Mouse (Mus musculus) neural tube, embryonic 10.5 days (tissue): ENCODE measurements around the gene Gzmd.
A peak's percentile ranks its signal among the peaks of the same experiment; 100 is the strongest.
"Not testable (repeated sequence)": the region's sequence is repeated elsewhere in the genome, so short reads cannot be mapped to it uniquely, and the experiment has no call there.

Experiments used
- DNase-seq: peaks from one replicate; pipeline ENCODE4 v3.0.0-alpha.2; 2017; ENCODE audit warnings: low spot score; ENCODE audit errors: extremely low spot score

Gene Gzmd

DNA sequence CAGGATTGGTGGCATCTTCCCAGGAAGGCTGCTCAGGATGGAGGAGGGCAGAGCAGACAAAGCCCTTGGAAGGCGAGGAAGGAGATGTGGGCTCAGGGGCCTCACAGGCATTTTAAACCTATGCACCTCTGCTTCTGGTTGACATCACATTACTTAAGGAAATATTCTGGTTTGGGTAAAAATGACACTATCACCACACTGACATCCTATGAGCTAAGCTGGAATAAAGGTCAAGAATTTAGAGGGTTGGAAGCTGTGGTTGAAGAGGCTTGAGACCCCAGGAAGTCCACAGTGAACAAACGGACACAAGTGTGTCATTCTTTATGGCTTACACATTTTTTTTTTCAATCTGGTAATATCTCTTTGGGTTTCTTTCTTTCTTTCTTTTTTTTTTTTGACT lies at the start of gene Gzmd:
Gene Gzmd (minus strand): TSS at position 101 of the 400 bp plus-strand sequence.
- not testable (repeated sequence) for DNase-seq

- DNase-seq: peak; percentile 48
Observed at GRCm38 (mm10) chr14:56177651-56178050, 45.2 kb upstream of the Gzmd start.

DNA sequence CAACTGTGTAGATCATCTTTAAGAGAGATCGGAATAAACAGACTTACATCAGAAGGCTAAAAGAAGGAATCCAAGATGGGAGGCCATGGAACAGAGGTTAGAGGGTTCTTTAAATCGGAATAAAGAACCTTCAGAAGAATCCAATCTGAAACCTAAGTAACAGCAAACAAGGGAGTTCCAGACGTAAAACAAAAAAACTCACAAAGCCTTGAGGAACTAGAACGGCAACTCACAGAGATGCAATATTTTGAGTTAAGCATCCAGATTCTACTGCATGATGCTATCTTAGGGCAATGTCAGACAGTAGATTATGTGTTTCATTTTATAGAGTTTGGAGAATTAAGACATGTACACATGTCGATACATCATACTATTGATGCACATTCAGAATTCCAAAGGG lies 42.1 kb upstream of the Gzmd start, which contains the start of gene Gzmn:
Gene Gzmn (minus strand): TSS at position 101 of the 400 bp plus-strand sequence.
- no peak for DNase-seq

DNA sequence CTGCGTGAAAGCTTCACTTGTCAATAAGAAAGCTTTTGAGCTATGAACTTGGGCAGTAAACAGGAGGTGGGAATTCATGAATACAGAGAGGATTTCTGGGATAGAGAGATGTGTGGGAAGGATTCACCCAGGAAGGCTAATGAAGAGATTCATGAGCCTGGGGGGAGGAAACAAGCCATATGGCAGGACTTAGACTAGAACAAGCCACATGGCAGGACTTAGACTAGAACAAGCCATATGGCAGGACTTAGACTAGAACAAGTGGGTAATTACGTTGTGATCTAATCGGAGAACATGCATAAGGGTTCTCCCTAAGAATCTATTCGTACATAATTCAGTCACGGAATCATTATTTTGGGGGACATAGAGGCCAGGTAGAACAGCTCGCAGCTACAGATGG lies 41.0 kb upstream of the Gzmd start:
- no peak for DNase-seq

- DNase-seq: no peak
Observed at GRCm38 (mm10) chr14:56172744-56173143, 40.3 kb upstream of the Gzmd start.

GRCm38 (mm10) chr14:56168009-56168408 lies 35.6 kb upstream of the Gzmd start:
- DNase-seq: no peak

GRCm38 (mm10) chr14:56162109-56162508 lies 29.7 kb upstream of the Gzmd start:
- DNase-seq: no peak

DNA sequence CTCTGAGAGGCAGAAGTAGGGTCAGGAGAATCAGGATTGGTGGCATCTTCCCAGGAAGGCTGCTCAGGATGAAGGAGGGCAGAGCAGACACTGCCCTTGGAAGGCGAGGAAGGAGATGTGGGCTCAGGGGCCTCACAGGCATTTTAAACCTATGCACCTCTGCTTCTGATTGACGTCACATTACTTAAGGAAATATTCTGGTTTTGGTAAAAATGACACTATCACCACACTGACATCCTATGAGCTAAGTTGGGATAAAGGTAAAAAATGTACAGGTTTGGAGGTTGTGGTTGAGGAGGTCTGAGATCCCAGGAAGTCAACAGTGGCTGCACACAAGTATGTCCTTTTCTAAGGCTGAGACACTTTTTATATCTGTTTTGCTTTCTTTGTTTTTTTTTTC lies 27.1 kb upstream of the Gzmd start, which contains the start of gene Gzmg:
Gene Gzmg (minus strand): TSS at position 101 of the 400 bp plus-strand sequence.
- not testable (repeated sequence) for DNase-seq

- DNase-seq: no peak
Observed at GRCm38 (mm10) chr14:56155340-56155739, 22.9 kb upstream of the Gzmd start.

DNA sequence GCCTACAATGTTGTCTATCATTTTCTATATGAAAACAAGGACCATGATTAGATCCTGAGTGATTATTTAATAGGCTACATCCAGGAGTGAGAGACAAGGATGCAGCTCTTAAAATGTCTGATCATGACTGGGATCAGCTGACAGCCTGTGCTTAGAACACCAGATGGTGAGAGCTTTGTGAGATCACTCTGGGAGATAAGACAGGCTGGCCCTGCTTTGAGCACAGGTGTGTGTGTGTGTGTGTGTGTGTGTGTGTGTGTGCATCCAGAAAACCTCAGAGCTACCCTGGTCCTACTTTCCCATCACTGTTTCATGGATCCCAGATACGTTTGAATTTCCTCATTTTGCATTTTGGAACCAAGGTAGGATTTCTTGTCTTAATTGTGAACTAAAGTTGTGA lies 1.3 kb upstream of the Gzmd start:
- not testable (repeated sequence) for DNase-seq

- DNase-seq: no peak
Observed at GRCm38 (mm10) chr14:56128341-56128740, 4.1 kb downstream of the Gzmd start.

DNA sequence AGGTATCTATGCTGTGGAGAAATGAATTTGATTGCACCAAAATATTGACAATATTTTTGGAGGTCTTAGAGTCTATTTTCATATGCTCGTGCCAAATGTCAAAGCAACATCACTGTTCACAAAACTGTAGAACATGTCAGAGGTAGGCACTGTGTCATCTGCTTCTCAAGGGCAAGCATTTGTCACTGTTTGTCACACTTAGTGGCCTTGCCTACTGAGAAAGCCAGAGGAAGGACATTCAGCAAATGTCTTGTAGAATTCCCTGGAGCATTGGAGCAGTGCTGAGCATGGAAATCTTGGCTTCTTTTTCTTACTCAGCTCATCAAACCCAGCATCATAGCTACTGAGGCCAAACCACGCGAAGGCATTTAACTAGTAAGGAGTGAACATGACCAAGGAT lies 8.9 kb downstream of the Gzmd start:
- no peak for DNase-seq

DNA sequence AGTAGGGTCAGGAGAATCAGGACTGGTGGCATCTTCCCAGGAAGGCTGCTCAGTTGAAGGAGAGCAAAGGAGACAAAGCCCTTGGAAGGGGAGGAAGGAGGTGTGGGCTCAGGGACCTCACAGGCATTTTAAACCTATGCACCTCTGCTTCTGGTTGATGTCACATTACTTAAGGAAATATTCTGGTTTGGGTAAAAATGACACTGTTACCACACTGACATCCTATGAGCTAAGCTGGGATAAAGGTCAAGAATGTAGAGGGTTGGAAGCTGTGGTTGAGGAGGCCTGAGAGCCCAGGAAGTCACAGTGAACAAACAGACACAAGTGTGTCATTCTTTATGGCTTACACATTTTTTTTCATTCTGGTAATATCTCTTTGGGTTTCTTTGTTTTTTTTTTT lies 11.9 kb downstream of the Gzmd start, which contains the start of gene Gzme:
Gene Gzme (minus strand): TSS at position 101 of the 400 bp plus-strand sequence.
- no peak for DNase-seq

DNA sequence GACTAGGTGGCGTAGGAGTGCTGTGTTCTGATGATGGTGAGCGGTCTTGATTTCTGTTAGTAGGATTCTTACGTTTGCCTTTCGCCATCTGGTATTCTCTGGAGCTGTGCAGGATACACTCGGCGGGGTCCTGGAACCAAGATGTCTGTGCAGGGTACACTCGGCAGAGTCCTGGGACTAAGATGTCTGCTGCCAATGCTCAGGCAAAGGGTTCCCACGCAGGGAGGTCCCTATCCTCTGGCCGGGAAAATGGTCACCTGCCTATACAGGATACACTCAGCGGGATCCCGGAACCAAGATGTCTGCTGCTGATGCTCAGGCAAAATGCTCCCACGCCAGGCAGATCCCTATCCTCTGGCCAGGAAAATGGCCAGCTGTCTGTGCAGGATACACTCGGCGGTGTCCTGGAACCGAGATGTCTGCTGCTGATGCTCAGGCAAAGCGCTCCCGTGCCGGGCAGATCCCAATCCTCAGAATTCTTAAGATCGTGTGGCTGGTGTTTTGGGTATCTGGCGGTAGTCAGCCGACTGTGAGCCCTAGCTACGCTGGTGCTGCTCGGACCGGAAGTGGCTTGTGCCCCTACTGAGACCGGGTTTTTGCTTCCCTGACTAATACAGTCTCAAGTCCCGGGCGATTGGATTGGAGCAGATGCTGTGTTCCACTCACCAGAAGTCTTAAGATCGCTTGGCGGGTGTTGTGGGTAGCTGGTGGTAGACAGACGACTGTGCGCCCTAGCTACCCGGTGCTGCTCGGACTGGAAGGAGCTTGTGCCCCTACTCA lies 16.7 kb downstream of the Gzmd start:
- not testable (repeated sequence) for DNase-seq

DNA sequence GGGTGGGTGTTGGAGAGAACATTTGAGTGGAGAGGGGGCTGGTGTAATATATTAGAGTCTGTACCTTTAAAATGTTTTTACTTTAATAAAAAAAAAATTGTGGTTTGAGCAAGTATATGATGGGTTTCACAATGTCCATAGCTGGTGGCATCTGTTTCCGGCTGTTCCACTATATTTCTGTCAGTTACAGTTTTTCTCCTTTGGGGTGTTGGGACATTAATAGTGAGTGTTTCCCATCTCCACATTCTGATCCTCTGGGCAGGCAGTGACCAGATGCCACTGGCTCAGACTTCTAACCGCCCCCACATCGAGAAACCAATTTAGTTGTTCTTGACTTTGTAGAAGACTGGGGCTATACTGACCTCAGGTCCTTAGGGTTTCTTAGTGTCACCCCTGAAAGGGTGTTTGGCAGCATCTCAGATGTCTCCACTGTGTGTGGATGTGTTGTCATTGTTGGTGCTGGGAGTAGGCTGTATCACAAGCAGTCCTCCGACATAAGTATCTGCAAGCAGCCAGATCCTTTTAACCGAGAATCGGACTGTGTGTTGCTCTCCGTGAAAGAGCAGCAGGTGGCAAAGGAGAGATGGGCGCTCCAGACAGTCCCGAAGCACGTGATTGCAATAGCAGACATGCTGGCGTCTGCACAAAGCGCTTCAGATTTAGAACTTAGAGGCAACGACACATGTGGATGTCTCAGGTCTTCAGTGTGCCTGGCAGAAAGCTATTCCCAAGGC lies 26.8 kb downstream of the Gzmd start:
- DNase-seq: no peak

DNA sequence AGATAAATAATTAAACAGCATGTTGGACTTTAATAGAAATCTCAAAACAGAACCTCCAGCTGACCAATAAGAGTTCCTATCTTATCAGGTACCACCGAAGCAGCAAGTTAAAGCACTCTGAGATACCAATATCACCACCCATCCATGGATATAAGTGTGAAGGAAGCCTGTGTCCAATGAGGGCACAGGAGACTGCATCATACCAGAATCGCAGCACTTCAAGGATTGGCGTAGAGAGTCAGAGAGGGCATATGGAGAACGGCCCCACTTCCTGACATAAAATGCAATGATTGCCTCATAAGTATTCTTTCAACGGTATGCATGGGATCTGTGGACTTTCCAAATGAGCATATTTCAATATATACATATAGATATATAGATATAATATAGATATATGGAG lies 27.4 kb downstream of the Gzmd start:
- DNase-seq: no peak

GRCm38 (mm10) chr14:56103452-56103851 lies 29.0 kb downstream of the Gzmd start:
- no peak for DNase-seq

DNA sequence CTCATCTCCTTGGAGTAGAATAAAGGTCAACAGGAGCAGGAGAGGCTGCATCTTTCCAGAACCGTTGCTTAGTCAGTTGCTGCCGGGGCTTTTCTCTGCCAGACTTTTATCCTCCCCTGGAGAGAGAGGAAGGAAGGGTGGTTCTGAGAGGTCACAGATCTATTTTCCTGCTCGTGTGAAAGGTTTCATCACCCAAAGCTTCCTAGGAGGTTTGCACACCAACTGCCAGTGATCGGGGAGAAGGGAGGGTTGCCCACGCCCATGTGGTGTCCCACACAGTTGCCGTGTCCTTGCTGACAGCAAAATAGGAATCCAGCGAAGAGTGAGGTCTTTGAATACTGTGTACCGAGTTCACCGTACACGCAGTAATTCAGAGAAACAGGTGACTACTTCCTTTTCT lies 30.0 kb downstream of the Gzmd start, which contains the start of gene Ctsg:
Gene Ctsg (minus strand): TSS at position 189 of the 400 bp plus-strand sequence.
- no peak for DNase-seq

- DNase-seq: no peak
Observed at GRCm38 (mm10) chr14:56098940-56099339, 33.5 kb downstream of the Gzmd start.

DNA sequence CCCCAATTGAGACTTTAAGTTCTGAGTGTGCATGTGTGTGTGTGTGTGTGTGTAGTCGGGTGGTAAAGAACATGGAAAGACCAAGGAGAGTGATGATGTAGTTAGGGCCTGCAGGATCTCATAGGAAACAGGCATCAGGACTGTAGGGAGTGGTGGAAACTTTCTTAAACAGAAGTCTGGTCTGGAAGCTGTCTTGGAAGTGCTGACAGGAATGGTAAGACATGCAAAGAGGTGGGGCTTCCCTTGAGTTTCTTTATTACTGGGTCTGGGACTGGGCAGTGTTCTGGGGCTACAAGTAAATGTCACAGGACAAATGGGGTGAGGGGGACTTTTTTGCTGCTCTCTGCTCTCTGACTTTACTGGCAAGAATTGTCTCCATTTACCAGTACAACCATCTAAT lies 34.8 kb downstream of the Gzmd start:
- no peak for DNase-seq

- DNase-seq: no peak
Observed at GRCm38 (mm10) chr14:56093353-56093752, 39.1 kb downstream of the Gzmd start.

DNA sequence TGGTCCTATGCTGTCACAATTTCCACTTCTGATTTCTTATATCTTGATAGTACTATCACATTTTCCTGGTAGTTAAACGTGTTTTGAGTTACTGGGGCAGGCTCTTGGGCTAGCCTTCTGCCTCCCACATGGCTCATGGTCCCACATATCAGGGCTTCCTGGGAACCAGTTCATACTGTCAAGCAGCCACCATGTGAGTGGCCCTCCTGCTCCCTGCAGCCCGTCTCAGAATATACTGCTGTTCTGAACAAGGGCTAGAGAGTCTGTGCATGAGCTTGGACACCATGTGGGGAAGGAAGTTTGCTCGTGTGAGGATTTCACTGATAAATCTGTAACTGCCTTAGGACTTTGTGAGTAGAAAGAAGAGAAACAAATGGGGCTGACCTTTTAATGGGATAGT lies 45.7 kb downstream of the Gzmd start:
- DNase-seq: no peak
